Mouse (Mus musculus): ENCODE results near the gene Rpl35.

- TF ChIP-seq CTCF (IDR thresholded peaks at IDR 0.05; ENCODE audit: borderline replicate concordance, insufficient read depth, low read depth, low read length) (no peak), POLR2A (IDR thresholded peaks at IDR 0.05; ENCODE audit: borderline replicate concordance, insufficient read depth, low read length) (no peak)
Observed at GRCm38 (mm10) chr2:38977837-38978236, 27.6 kb downstream of the Rpl35 start.
